Mouse (Mus musculus) thymus, postnatal 10 days (tissue): Measurements from ENCODE around the gene Nt5c1a.
A peak's percentile ranks its signal among the peaks of the same experiment; 100 is the strongest.
"Not testable (repeated sequence)": the region's sequence is repeated elsewhere in the genome, so short reads cannot be mapped to it uniquely, and the experiment has no call there.

Source experiments
- DNase-seq, 2 experiments: peaks; one replicate each; pipeline ENCODE4 v3.0.0; 2021; ENCODE audit warnings: low spot score in 2 of 2

The Nt5c1a gene

GRCm38 (mm10) chr4:123201186-123202093, at the start of gene Nt5c1a:
Nt5c1a (plus strand) TSS chr4:123201504.
- DNase-seq: no peak

GRCm38 (mm10) chr4:123152003-123152402, 49.3 kb upstream of the Nt5c1a start:
- no peak for DNase-seq

- no peak for DNase-seq
Observed at GRCm38 (mm10) chr4:123152976-123153375, 48.3 kb upstream of the Nt5c1a start.

GRCm38 (mm10) chr4:123155004-123155403, 46.3 kb upstream of the Nt5c1a start:
- DNase-seq: peak in 1 of 2 experiments; percentile 25

GRCm38 (mm10) chr4:123155427-123155826, 45.9 kb upstream of the Nt5c1a start:
- DNase-seq: no peak

- DNase-seq: no peak
Observed at GRCm38 (mm10) chr4:123155840-123156239, 45.5 kb upstream of the Nt5c1a start.

- DNase-seq: no peak
Observed at GRCm38 (mm10) chr4:123160571-123160970, 40.7 kb upstream of the Nt5c1a start.

GRCm38 (mm10) chr4:123161251-123161650, 40.1 kb upstream of the Nt5c1a start:
- not testable (repeated sequence) for DNase-seq

- DNase-seq: no peak
Observed at GRCm38 (mm10) chr4:123162305-123162917, 38.9 kb upstream of the Nt5c1a start.

GRCm38 (mm10) chr4:123164157-123164556, 37.1 kb upstream of the Nt5c1a start:
- DNase-seq: no peak

GRCm38 (mm10) chr4:123171811-123172210, 29.5 kb upstream of the Nt5c1a start:
- DNase-seq: no peak

- no peak for DNase-seq
Observed at GRCm38 (mm10) chr4:123182328-123183238, 18.7 kb upstream of the Nt5c1a start, which contains the start of gene Hpcal4. Hpcal4 (plus strand) TSS chr4:123183227.

- peak; percentile 14 to 28 for DNase-seq
Observed at GRCm38 (mm10) chr4:123183239-123184056, 17.9 kb upstream of the Nt5c1a start.

- DNase-seq: no peak
Observed at GRCm38 (mm10) chr4:123184816-123185215, 16.5 kb upstream of the Nt5c1a start.

- no peak for DNase-seq
Observed at GRCm38 (mm10) chr4:123192336-123192735, 9.0 kb upstream of the Nt5c1a start.

GRCm38 (mm10) chr4:123193791-123194190, 7.5 kb upstream of the Nt5c1a start:
- no peak for DNase-seq

GRCm38 (mm10) chr4:123196695-123197094, 4.6 kb upstream of the Nt5c1a start:
- DNase-seq: no peak

GRCm38 (mm10) chr4:123200771-123201185, 526 bp upstream of the Nt5c1a start:
- DNase-seq: peak; percentile 12 to 61

- no peak for DNase-seq
Observed at GRCm38 (mm10) chr4:123202094-123202420, 753 bp downstream of the Nt5c1a start.

- no peak for DNase-seq
Observed at GRCm38 (mm10) chr4:123207337-123207736, 6.0 kb downstream of the Nt5c1a start.

GRCm38 (mm10) chr4:123210996-123211395, 9.7 kb downstream of the Nt5c1a start:
- DNase-seq: no peak
